Mouse (Mus musculus): ENCODE measurements around the gene Rab3il1.

DNA sequence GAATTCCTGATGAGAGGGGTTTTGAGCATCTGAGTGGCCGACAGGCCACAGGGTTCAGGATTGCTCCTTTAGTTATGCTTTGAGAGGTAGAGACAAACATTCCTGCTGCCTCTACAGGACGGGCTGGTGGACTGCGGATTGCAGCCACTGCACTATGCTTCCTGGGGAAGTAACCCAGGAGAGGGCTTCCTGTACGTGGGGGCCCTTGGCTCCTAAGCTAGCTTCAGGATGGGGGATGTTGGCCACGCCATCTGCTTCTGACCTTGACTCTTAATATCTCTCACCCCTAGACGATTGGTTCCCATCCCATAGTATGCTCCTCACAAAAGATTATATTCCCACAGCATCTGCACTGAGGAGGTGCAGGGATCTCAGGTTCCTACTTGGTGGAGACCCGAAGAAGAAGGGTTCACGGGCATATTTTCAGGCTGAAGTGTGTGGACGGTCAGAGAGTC is 21.9 kb downstream of the Rab3il1 start:
- TF ChIP-seq POLR2A (IDR thresholded peaks at IDR 0.05; ENCODE audit: low read depth, low read length) (no peak), CTCF (conservative IDR thresholded peaks at IDR 0.05; ENCODE audit: insufficient read depth, insufficient read length, low read depth, low read length) (no peak)
